Mouse (Mus musculus) cerebellum, postnatal 4 days (tissue): ENCODE results near the gene Ankmy2.
"Not testable (repeated sequence)": the region's sequence is repeated elsewhere in the genome, so short reads cannot be mapped to it uniquely, and the experiment has no call there.

Experiments used
- DNase-seq, 2 experiments: peaks; one replicate each; pipeline ENCODE4 v3.0.0; 2022; ENCODE audit warnings: low spot score in 2 of 2, mixed read lengths in 1 of 2

Gene Ankmy2

GRCm38 (mm10) chr12:36157638-36158308, 859 bp downstream of the Ankmy2 start, which contains the start of gene Bzw2:
Gene Bzw2, minus strand, starts transcription at chr12:36158080.
- DNase-seq: peak; percentile 33 to 45

- no peak for DNase-seq
These were observed 7.3 kb downstream of the Ankmy2 start for GRCm38 (mm10) chr12:36164126-36164791.

GRCm38 (mm10) chr12:36165299-36165698, 8.4 kb downstream of the Ankmy2 start:
- no peak for DNase-seq

GRCm38 (mm10) chr12:36177227-36177626, 20.3 kb downstream of the Ankmy2 start:
- no peak for DNase-seq

GRCm38 (mm10) chr12:36182570-36182969, 25.7 kb downstream of the Ankmy2 start:
- no peak for DNase-seq

GRCm38 (mm10) chr12:36187081-36187480, 30.2 kb downstream of the Ankmy2 start:
- DNase-seq: no peak

GRCm38 (mm10) chr12:36189610-36190009, 32.7 kb downstream of the Ankmy2 start:
- DNase-seq: no peak

GRCm38 (mm10) chr12:36190343-36190742, 33.4 kb downstream of the Ankmy2 start:
- DNase-seq: no peak

- DNase-seq: no peak
These were observed 38.1 kb downstream of the Ankmy2 start for GRCm38 (mm10) chr12:36194976-36195375.

- not testable (repeated sequence) for DNase-seq
These were observed 48.7 kb downstream of the Ankmy2 start for GRCm38 (mm10) chr12:36205579-36206119.

- DNase-seq: peak; percentile 31 to 54
These were observed 50.3 kb downstream of the Ankmy2 start for GRCm38 (mm10) chr12:36207072-36207799.

GRCm38 (mm10) chr12:36207800-36208148, 50.9 kb downstream of the Ankmy2 start:
- DNase-seq: no peak

GRCm38 (mm10) chr12:36208456-36208855, 51.5 kb downstream of the Ankmy2 start:
- no peak for DNase-seq

- no peak for DNase-seq
These were observed 53.2 kb downstream of the Ankmy2 start for GRCm38 (mm10) chr12:36210096-36210495.

- DNase-seq: no peak
These were observed 57.7 kb downstream of the Ankmy2 start for GRCm38 (mm10) chr12:36214389-36215148.

GRCm38 (mm10) chr12:36215149-36215480, 58.2 kb downstream of the Ankmy2 start:
- DNase-seq: peak in 1 of 2 experiments; percentile 39

- DNase-seq: no peak
These were observed 59.3 kb downstream of the Ankmy2 start for GRCm38 (mm10) chr12:36216230-36216629.

- no peak for DNase-seq
These were observed 60.0 kb downstream of the Ankmy2 start for GRCm38 (mm10) chr12:36216905-36217304.

GRCm38 (mm10) chr12:36224392-36224791, 67.5 kb downstream of the Ankmy2 start:
- DNase-seq: no peak

GRCm38 (mm10) chr12:36231386-36231785, 74.5 kb downstream of the Ankmy2 start:
- DNase-seq: no peak

GRCm38 (mm10) chr12:36241171-36241570, 84.3 kb downstream of the Ankmy2 start:
- DNase-seq: no peak
